Mouse (Mus musculus) ovary, postnatal 14 days (tissue): ENCODE data around the gene N4bp3.
A peak's percentile ranks its signal among the peaks of the same experiment; 100 is the strongest.
"Not testable (repeated sequence)": the region's sequence is repeated elsewhere in the genome, so short reads cannot be mapped to it uniquely, and the experiment has no call there.

ENCODE experiments used
- DNase-seq: peaks from one replicate; pipeline ENCODE4 v3.0.0; 2022; ENCODE audit warnings: low spot score

The N4bp3 gene

DNA sequence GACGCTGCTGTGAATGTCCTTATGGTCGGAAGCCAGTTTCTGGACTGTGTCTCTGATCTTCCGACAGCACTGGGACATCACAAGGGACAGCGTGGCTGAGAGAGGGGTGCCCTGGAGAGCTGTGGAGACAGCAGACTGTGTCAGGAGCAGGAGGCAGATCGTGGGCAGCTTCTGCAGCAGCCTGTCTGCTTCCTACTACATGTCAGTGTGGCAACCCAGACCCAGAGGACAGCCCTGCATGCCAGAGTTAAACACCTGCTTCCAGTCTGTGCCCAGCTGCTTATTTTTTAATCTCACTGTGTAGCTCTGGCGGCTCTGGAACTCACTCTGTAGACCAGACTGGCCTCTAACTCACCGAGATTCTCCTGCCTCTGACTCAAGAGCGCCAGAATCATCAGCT lies 22.7 kb downstream of the N4bp3 start:
- no peak for DNase-seq

DNA sequence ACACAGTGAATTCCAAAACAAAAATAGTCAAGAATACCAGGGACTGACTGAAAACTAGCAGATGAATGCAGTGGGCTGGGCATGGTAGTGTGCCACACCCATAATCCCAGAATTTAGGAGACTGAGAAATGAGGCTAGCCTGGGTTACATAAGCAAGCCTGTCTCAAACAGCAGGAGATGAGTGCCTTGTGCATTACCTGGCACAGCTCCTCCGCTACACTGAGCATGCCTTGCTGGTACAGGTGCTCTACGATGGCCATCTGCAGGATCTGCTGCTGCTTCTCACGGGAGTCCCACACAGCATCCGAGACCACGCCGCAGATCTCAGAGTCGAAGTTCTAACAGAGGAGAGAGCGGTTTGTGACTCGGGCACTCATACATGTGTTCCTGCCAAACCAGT lies 23.2 kb downstream of the N4bp3 start:
- no peak for DNase-seq

DNA sequence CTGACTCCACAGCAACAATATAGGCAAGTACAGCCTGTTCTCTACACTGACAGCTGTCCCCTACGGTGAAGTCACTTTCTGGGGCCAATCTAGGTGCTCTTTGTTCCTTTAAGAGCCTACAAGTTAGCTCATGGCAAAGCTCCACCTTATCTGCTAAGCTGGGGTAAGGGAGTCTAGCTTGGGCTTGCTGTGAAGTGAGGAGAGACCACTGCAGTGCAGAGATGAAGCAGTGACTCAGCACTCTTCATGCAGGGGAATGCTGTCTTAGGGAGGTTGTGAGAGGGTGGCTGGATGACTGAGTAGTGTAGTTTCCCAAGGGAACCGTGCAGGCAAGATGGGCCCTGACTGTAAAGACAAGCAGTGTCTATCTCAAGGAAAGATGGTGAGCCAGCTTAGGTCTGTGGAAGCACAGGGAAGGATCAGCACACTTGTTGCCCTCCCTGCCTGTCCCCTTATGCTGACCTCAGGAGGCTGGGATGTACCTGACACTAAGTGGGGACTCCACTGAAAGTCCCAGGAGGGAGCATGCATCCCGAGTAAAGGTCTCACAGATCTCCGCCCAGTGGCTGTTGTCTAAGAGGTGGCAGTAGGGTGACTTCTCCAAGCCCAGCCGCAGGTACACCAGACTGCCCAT lies 25.3 kb downstream of the N4bp3 start:
- DNase-seq, result no peak

DNA sequence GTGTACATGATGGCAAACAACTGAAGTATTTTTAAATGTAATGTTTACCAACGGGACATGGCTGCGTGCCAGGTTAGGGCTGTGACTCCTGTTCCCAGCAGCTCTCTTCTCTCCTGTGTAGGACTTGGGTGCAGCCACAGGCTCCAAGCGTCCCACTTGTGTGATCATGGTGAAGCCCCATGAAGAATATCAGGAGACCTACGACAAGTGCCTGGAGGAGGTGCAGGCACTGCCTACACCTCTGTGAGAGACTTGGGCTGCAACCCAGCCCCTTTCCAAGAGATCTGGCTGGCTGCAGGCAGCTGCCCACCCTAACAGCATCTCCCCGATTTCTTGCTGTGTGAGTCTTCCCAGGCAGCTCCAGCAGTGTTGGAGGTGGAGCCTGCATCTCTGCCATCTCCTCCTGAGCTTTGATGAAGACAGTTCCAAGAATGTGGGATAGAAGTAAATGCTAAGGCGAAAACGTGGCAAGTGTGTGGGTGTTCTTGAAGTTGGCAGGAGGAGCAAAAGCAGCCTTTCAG lies 27.6 kb downstream of the N4bp3 start:
- DNase-seq, result no peak

DNA sequence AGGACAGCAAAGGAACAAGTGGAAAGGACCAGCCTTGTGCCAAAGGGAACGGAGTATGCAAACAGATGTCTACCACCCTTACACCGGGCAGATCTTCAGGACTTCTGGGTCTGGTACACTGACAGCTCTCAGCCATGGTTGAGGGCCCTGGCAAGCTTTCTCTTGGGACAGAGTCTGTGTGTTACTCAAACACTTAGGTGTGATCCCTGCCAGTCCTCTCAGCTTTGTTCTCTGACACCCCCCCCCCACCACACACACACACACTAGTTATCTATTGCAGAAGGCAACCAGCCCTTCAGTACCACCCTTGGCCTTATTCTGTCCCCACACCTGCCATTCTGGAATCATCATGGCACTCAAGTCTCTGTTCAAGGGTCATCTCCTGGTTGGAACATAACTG lies 28.9 kb downstream of the N4bp3 start:
- DNase-seq, result no peak

DNA sequence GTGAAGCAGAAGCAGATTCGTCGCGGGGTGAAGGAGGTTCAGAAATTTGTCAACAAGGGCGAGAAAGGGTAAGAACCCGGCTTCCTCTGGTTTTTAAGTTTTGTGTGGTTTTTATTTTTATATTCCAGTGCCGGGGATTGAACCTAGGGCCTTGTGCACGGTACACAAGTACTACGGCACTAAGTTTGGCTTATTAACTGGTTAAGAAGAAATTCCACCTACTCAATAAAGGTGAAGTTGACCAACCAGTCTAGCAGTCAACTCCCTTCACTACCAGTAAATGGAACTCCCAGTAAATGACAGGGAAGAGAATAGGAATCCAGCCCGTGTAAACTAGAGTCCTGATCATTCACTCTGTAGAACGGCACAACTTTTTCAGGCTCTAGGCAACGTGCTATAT lies 30.6 kb downstream of the N4bp3 start:
- DNase-seq, result no peak

DNA sequence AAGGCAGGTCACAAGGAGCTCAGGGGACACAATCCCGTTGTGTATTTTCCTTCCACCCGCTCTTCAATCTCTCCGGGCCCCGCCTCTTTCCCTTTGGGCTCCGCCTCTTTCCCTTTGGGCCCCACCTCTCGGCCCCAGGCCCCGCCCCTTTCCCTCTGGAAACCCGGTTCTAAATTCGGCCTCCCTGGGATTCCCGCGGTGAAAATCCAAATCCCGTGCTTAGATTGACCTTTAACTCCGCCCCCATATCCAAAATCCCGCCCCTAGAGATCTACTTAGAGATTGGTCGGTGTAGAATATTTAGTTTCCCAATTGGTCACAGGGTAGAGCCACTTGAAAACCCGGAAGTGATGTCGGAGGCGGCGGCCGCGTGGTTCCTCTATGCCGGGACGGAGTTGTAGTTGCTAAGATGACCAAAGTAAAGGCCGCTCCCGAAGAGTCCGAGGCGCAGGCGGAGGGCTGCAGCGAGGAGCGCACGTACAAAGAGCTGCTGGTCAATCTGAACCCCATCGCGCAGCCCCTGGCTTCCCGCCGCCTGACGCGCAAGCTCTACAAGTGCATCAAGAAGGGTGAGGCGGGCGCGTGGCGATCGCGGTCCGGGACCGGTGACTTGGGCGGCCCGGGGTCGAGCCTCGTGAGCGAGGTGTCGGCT lies 31.1 kb downstream of the N4bp3 start, which contains the start of gene Nhp2:
TSS of gene Nhp2 (plus strand) at position 327 of the 652 bp plus-strand sequence.
- peak; percentile 95 for DNase-seq

DNA sequence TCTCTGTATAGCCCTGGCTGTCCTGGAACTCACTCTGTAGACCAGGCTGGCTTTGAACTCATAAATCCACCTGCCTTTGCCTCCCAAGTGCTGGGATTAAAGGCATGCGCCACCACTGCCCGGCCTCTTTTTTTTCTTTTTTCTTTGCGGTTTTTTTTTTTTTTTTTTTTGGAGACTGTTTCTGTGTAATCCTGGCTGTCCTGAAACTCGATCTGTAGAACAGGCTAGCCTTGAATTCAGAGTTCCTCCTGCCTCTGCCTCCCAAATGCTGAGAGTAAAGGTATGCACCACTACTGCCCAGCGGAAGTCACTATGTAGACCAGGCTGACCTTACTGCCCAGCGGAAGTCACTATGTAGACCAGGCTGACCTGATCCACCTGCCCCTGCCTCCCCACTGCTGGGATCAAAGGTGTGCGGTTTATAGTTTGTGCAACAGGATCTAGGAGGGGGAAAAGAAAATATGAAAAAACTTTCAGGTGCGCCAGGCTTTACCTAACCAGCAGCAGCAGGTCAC lies 31.7 kb downstream of the N4bp3 start:
- no peak for DNase-seq

DNA sequence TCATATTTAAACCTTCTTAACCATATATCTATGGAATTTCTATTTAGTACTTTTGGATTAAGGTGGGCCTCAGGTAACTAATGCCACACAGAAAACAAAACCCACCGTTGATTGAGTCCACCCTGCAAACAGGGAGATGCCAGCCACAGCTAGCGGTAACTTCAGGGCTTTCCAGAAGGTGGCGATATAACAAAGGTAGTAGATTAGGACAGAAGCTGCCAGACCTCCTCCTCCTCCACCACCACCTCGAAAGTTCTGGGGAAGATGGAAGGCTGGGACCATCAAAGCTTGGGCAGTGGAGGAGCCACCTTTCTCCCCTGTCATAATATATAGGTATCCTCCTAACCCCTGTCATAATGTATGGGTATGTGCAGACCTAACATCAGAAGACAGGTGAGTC lies 32.9 kb downstream of the N4bp3 start:
- peak; percentile 62 for DNase-seq

DNA sequence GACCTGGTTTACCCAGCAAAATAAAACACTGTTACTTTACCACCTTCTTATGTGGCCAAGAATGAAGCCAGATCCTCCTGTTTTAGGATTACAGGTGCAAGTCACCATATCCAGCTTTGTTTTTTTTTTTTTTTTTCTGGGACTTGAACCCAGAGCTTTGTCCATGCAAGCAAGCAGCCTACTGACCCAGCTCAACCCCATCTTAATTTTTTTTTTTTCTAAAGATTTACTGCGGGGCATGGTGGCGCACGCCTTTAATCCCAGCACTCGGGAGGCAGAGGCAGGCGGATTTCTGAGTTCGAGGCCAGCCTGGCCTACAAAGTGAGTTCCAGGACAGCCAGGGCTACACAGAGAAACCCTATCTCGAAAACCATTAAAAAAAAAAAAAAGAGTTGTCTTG lies 34.5 kb downstream of the N4bp3 start:
- not testable (repeated sequence) for DNase-seq

DNA sequence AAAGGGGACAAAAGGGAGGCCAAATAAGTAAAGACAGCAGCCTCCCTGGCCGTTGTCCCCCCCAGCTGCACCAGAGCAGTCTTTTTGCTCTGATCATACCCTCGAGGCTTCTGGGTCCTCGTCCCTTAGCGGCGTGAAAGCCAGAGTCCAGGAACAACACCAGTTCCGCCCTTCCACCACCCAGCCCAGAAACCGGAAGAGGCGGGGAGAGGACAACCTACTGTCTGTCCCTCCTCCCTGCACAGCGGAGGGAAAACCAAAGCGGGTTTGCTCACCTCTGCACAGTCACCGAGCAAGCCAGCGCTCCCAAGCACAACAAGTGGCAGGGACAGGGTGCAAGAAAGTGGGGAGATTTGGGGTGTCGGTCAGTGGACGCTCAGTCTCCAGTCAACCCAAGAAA lies 35.0 kb downstream of the N4bp3 start:
- peak; percentile 57 for DNase-seq

DNA sequence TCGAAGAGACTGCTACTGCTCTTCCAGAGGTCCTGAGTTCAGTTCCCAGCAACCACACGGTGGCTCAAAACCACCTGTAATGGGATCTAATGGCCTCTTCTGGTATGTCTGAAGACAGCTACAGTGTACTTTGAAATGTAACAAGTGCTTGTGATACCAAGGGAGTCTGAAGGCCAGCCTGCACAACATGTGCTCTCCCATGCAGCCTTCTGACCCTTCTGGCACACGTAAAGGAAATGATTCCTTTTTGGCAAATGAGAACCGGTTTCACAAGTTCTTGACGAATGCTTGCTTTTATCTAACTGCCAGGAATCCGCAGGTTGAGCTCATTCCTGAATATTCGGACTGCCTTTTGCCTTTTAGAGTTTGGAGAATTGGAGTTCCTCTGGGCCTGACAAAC lies 35.5 kb downstream of the N4bp3 start:
- no peak for DNase-seq

DNA sequence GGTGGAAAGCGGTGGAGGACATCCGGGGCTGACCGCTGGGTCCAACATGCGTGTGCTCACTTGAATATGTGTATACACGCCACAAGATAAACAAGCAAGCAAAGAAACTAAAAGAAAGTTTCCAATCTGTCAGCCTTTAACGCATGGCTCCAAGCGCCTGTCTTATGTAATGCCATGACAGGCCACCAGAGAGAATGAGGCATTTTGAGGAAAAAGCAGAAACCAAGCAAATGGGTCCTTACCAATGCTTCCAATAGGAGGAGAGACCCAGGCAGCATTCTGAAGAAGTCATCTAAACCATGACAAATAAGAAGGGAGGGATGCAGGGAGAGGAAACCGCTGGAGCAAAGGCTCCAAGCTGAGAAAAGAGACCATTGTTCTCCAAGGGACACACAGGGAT lies 36.4 kb downstream of the N4bp3 start:
- DNase-seq, result no peak

DNA sequence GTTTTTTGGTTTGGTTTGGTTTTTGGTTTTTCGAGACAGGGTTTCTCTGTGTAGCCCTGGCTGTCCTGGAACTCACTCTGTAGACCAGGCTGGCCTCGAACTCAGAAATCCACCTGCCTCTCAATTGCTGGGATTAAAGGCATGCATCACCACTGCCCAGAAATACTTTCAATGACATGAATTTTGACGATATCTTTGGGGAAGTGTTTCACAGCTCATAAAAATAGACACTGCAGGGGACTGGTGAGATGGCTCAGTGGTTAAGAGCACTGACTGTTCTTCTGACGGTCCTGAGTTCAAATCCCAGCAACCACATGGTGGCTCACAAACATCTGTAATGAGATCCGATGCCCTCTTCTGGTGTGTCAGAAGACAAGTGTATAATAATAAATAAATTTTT lies 40.7 kb downstream of the N4bp3 start:
- not testable (repeated sequence) for DNase-seq

DNA sequence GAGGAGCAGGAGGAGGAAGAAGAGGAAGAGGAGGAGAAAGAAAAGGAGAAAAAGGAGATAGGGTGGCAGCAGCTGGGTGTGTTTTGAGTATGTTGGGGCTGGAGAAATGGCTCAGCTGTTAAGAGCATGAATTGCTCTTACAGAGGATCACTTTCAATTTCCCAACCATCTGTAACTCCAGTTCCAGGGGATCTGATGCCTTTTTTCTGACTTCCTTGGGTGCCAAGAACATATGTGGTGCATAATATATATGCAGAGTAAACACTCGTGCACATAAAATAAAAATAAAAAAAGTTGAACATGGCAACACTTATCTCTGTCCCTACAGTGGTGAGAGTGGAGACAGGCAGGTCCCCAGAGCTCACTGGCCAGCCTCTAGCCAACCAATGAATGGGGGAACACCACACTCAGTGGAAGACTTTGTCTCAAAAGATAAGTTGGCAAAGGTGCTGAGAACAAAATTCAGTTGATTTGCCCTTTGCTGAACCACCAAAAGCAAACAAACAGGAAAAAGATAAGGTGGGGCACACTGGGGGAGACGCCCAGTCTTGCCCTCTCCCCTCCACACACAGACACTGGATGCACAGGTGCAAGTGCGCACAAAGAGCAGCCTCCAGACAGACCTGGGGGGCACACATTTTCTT lies 41.3 kb downstream of the N4bp3 start:
- DNase-seq, result no peak

DNA sequence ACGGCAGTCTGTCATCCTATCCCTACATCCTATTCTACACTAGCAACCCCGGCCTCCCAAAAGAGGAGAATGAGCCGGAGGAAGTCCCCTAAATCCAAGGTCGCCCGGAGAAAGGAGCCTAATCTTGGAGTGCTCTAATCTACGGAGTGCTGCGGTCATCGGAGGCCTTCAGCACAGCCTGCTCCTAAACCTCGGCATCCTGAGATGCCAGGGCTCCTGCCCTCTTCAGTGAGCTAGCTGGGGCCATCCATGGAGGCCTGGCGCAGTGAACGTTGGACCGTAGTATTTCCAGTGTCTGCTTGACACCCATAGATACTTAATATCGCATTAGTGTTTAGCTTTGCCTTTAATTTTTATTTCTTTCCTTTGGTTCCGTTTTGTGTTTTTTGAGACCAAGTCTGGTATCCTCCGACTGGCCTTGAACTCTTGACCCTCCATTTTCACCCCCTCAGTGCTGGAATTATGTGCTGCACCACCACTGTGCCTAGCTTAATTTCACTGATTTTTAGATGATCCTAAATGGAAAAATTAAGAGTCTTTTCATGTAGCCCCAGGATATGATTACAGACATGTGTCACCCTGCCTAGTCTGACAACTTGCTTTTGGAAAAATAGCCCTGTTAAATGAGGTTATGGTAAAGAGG lies 43.4 kb downstream of the N4bp3 start:
- DNase-seq, result no peak

DNA sequence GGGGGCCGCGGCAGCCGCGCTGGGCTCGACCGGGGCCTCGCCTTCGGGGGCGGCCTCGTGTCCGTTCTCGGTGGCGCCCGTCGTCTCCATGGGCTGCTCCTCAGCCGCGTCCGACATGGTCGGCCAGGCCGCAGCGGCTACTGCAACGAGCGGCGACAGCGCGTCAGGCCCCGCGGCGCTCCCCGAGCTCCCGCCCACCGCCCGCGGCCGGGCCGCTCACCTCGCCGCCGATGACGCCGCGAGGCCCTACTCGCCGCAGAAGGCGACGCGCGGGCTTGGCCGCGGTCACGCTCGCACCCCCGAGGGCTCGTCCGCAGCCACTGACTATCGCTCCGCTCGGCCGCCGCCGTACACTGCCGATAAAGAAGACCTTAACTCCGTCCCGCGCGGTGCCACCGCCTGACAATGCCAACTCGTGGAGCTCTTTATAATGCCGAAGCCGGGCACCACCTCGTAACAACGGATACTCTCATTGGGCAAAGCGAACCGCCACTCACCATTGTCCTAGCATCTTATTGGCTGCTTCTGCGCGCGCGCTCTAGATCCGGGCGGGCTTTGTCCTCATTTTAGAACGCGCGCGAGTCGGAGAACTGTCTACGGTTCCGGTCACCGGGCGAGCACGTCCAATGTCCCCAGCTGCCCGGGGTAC lies 44.1 kb downstream of the N4bp3 start, which contains the start of gene Hnrnpab:
TSS of gene Hnrnpab (minus strand) at position 401 of the 649 bp plus-strand sequence.
- peak; percentile 97 for DNase-seq

DNA sequence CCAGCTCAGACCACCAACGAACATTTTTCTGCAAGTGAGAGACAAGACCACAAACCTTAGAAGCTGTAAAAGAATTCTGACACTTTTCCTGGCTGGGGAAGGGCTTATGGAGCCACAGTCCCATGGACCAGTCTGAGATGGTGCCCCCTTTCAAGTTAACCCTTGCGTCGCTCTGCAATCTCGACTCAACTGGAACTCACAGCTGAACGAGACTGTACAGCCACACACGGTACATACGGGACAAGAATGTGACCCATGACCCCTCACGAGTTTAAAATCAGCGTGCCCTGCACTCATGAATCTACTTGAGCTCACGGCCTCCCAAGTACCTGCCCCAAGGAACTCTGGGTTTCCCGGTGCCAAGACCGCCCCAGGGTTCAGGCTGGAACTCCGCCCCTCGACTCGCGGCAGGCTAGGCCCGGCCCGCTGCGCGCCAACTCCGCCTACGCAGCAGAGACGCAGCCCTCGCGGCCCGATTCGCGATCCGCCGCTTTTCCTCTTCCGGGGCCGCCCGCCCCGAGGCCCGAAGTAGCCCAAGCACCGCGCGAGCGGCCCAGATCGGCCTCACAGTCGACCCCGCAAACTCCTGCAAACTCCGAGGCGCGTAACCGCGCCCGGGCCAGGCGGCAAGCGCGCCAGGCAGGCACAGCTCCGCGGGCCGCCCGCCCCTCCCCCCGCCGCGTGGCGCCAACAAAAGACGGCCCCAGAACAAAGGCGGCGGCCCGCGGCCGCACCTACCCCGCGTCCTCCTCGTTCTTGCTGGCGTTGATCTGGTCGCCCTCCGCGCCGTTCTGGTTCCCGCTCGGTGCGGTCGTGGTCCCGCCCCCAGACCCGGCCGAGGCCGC lies 44.8 kb downstream of the N4bp3 start:
- DNase-seq, result peak; percentile 79

DNA sequence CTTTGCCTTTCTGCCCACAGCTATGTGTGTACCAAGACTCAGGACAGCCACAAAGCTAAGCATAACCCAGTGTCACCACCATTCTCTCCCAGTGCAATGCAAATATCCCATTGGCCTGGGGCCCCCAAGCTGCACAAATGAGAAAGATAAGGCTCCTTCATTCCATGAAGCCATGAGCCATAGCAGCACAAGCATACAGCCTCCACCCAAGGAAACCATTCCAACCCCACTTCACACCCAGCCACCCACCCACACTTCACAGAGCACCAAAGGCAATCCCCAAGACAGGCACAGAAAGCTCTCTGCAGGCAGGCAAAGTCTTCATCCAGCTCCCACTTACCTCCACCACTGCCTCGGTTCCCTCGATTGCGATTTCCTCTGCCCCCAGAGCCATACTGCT lies 48.4 kb downstream of the N4bp3 start:
- no peak for DNase-seq

DNA sequence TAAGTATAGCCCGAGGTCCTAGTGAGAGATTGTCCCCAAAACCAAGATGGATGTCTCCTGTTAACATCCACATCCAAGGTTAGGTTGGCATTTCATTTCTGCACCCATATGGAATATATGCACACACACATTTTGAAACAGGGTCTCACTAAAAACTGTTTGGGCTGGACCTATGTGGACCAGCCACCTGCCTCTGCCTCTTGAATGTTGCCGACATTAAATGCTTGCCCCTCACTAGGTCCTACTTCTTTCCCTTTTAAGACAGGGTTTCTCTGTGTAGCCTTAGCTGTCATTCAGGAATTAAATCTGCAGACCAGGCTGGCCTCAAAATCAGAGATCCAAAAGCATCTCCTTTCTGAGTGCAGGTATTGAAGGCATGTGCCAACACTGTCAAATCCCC lies 53.1 kb downstream of the N4bp3 start:
- DNase-seq, result no peak

DNA sequence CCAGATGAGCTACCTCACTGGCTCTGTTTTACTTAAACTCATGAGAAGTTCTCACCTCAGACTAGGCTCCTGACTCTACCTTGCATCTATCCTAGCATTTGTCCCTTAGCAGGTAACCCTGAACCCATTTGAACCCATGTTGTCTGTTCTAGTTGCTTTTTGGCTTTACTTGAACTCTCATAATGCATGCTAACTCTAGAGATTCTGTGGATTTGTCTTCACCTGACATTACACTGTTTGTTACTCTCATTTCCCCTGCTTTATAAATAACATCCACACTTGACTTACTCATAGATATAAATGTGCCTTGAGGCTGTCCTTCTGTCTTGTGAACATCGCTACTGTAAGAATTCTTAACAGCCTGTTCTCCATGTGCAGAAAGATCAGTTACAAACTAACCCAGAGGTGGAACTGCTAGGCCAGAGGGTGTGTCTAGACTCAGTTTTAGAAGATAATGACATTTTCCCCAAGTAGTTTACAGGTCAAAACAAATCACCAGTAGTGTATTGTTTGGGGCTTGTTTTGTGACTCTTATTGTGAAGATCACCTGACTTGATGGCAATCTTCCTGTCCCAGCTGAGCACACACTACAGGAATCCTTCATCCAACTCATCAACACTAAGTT lies 55.1 kb downstream of the N4bp3 start:
- DNase-seq, result no peak
